Mouse (Mus musculus) erythroblast, embryonic 14.5 days (primary cell): Measurements from ENCODE around the gene Nrg4. TPM values are rescaled to one million over a fixed set of nuclear protein-coding genes. Genes with fewer than 3 reads are reported as not detected.

Experiments used
- H3K27me3 ChIP-seq: 2 replicates; pipeline ENCODE4 v1.6.1; 2012; ENCODE audit warnings: inconsistent platforms; ENCODE audit not compliant: control insufficient read depth
- H3K36me3 ChIP-seq: 2 replicates; pipeline ENCODE4 v1.6.1; 2012; ENCODE audit warnings: mild to moderate bottlenecking, inconsistent platforms; ENCODE audit not compliant: control insufficient read depth
- H3K4me1 ChIP-seq: 2 replicates; pipeline ENCODE4 v1.6.1; 2012; ENCODE audit warnings: inconsistent platforms; ENCODE audit not compliant: control insufficient read depth
- H3K4me3 ChIP-seq: replicated peaks from 2 replicates; pipeline ENCODE3; 2012; ENCODE audit warnings: moderate library complexity, mild to moderate bottlenecking, inconsistent platforms
- H3K9me3 ChIP-seq: 2 replicates; pipeline ENCODE4 v1.6.1; 2012; ENCODE audit warnings: low read length, inconsistent platforms, mixed read lengths; ENCODE audit not compliant: control insufficient read depth
- GATA1 ChIP-seq: IDR thresholded peaks from 2 replicates; pipeline ENCODE4 v1.6.1; 2012; ENCODE audit warnings: low read length, inconsistent platforms, mixed read lengths
- TAL1 ChIP-seq: IDR thresholded peaks from 3 replicates; pipeline ENCODE4 v1.6.1; 2012; ENCODE audit warnings: low read length, inconsistent platforms, mixed read lengths
- polyA plus RNA-seq: library from polyadenylated mRNA; stranded (reverse); fragments of >175 nt; gene quantifications from 2 replicates; pipeline ENCODE4 v1.2.3, GENCODE M21; 2012

Gene Nrg4
- polyA plus RNA-seq = 0.03 TPM in 2 replicates

DNA sequence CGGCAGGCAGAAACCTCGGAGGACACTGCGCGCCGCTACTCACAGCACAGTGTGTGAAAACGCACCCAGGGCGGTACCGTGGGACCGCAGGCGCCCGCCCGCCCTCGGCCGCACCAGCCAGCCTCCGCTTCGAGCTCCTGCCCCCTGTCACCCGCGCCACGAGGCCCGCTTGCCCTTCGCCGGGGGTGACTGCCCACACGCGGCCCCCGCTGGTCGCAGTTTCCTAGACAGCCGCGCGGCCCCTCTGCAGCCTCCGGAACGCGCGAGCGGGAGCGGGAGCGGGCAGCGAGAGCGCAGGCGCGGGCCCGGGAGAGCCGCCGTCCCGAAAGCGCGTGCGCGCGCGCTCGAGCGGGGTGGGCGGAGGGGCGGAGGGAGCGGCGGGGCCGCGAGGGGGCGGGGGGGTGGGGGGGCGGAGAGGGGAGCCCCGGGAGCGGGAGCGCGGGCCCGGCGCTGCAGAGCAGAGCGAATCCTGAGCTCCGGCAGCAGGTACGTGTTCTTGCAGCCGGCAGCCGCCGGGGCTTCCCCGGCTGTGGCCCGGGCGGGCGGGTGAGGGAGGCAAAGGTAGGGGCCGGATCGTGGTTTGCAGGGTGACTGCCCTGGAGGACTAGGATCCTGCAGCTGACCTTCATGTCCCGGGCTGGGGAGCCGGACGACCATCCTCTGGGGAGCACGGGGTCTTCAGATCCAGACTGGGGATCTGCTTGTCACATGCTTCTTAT lies at the start of gene Nrg4, which contains the start of gene Tmem266:
Nrg4 (minus strand) TSS at position 330 of the 719 bp plus-strand sequence.
Tmem266 (plus strand) TSS at position 399 of the 719 bp plus-strand sequence.
- peaks cover 88% of the 10 kb centered on the region for H3K27me3 ChIP-seq

GRCm38 (mm10) chr9:55371908-55372307 lies 45.3 kb upstream of the Nrg4 start:
- no peaks in the 10 kb centered on the region for H3K36me3 ChIP-seq
- no peaks in the 10 kb centered on the region for H3K9me3 ChIP-seq
- no peak overlapping the region for H3K4me3 ChIP-seq
- H3K27me3 ChIP-seq = no peaks in the 10 kb centered on the region
- H3K4me1 ChIP-seq = no peaks in the 10 kb centered on the region
- no peak for TF ChIP-seq GATA1
- TF ChIP-seq TAL1 = no peak

More for the DNA sequence above, at the start of gene Nrg4, which contains the start of gene Tmem266:
- Histone ChIP-seq H3K36me3 (no peaks in the 10 kb centered on the region), H3K9me3 (no peaks in the 10 kb centered on the region; the same call in 1 of the 2 replicates), H3K4me3 (peak within 1 kb of the TSS; percentile 59), H3K4me1 (peaks cover 4% of the 10 kb centered on the region)
- TF ChIP-seq GATA1 (no peak), TAL1 (no peak)

- Histone ChIP-seq H3K4me3 (no peak overlapping the region), H3K4me1 (no peaks in the 10 kb centered on the region), H3K9me3 (no peaks in the 10 kb centered on the region), H3K27me3 (no peaks in the 10 kb centered on the region), H3K36me3 (no peaks in the 10 kb centered on the region)
- TF ChIP-seq GATA1 = no peak
- no peak for TF ChIP-seq TAL1
Observed at GRCm38 (mm10) chr9:55368011-55368410, 41.4 kb upstream of the Nrg4 start.

GRCm38 (mm10) chr9:55363707-55364106 lies 37.1 kb upstream of the Nrg4 start:
- Histone ChIP-seq H3K27me3 (no peaks in the 10 kb centered on the region), H3K4me1 (no peaks in the 10 kb centered on the region), H3K9me3 (no peaks in the 10 kb centered on the region), H3K36me3 (no peaks in the 10 kb centered on the region), H3K4me3 (no peak overlapping the region)
- no peak for TF ChIP-seq GATA1
- TF ChIP-seq TAL1 = no peak

- Histone ChIP-seq H3K27me3 (no peaks in the 10 kb centered on the region), H3K4me3 (no peak overlapping the region), H3K36me3 (no peaks in the 10 kb centered on the region), H3K9me3 (no peaks in the 10 kb centered on the region), H3K4me1 (no peaks in the 10 kb centered on the region)
- TF ChIP-seq TAL1 (no peak), GATA1 (no peak)
Observed at GRCm38 (mm10) chr9:55361969-55362368, 35.3 kb upstream of the Nrg4 start.

GRCm38 (mm10) chr9:55360861-55361260 lies 34.2 kb upstream of the Nrg4 start:
- H3K4me1 ChIP-seq = no peaks in the 10 kb centered on the region
- no peaks in the 10 kb centered on the region for H3K27me3 ChIP-seq
- H3K4me3 ChIP-seq = no peak overlapping the region
- no peaks in the 10 kb centered on the region for H3K9me3 ChIP-seq
- TF ChIP-seq TAL1 = no peak
- TF ChIP-seq GATA1 = no peak
- no peaks in the 10 kb centered on the region for H3K36me3 ChIP-seq

- H3K36me3 ChIP-seq = no peaks in the 10 kb centered on the region
- no peaks in the 10 kb centered on the region for H3K27me3 ChIP-seq
- H3K9me3 ChIP-seq = no peaks in the 10 kb centered on the region
- no peaks in the 10 kb centered on the region for H3K4me1 ChIP-seq
- TF ChIP-seq TAL1 (no peak), GATA1 (no peak)
- H3K4me3 ChIP-seq = no peak overlapping the region
Observed at GRCm38 (mm10) chr9:55360372-55360771, 33.7 kb upstream of the Nrg4 start.

DNA sequence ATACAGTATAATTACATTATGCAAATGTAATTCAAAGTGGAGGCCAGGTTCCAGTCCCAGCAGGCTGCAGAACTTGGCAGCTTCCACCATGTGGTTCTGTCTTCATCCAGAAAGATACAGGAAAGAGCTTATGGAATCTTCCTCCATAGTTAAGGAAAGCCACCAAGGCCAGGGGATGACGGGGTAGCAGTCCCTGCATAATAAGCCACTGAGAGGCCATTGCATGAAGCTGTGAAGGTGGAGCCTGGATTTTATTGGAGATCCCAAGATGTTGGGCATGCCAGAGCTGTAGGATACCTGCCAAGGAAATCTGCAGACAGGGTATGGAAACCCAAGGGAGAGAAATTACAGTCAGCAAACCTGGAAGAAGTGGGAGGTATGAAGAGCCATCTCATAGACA lies 30.5 kb upstream of the Nrg4 start:
- no peaks in the 10 kb centered on the region for H3K9me3 ChIP-seq

DNA sequence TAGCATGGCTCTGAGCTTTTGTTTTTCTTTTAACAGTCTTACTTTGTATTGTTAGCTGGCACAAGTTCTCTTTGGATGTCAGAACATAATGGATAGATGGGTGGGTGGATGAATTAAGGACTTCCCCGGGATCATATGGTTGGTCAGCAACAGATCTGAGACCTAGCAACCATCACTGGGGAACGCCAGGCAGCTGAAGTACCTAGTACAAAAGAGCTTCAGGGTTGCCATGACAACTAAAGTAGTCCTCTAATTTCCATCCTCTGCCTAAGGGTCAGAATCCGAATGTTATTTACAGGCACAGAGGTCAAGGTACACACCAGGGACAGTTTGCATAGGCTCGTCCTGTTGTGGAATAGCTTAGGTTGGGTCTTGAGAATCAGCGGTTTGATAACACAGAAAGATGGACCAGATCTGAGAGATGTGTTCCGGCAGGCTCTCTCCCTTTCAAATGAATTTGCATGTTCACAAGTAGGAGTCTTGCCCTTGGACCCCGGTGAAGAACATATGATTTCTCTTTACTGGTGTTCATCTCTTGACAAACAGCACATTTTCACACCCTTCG lies 28.7 kb upstream of the Nrg4 start:
- Histone ChIP-seq H3K4me1 (no peaks in the 10 kb centered on the region), H3K4me3 (no peak overlapping the region), H3K27me3 (no peaks in the 10 kb centered on the region), H3K36me3 (no peaks in the 10 kb centered on the region), H3K9me3 (no peaks in the 10 kb centered on the region)
- TF ChIP-seq GATA1 (no peak), TAL1 (no peak)

More for the DNA sequence above, 30.5 kb upstream of the Nrg4 start:
- TF ChIP-seq GATA1 = no peak
- no peak for TF ChIP-seq TAL1
- Histone ChIP-seq H3K36me3 (no peaks in the 10 kb centered on the region), H3K27me3 (no peaks in the 10 kb centered on the region), H3K4me3 (no peak overlapping the region), H3K4me1 (no peaks in the 10 kb centered on the region)
